Mouse (Mus musculus) lung, postnatal 0 days (tissue): ENCODE data around the gene Cst13.

Experiments
- CTCF ChIP-seq: IDR thresholded peaks from 2 replicates; pipeline ENCODE4 v1.5.1; 2016; ENCODE audit warnings: antibody characterized with exemption, mild to moderate bottlenecking
- EP300 ChIP-seq: IDR thresholded peaks from 2 replicates; pipeline ENCODE4 v1.6.1; 2016; ENCODE audit warnings: antibody characterized with exemption, mild to moderate bottlenecking, control low read depth

DNA sequence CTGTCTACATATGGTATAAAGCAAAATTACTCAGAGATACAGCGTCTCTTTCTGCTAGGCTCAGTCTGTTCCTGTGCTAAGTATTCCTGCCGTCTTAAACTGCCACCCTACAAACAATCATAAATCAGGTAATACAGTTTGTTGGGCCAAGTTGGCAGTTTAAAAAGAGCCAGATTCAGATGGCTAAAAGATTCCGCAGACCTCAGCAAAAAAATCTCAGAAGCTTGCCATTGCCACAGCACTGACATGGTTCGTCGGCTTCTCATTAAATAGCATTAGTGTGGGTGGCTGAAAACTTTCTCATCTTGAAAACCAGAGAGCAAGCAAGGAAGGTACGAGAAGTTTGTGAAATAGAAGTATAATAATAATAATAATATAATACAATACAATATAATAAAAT lies 13.2 kb upstream of the Cst13 start:
- no peak for TF ChIP-seq CTCF
- no peak for TF ChIP-seq EP300
